Mouse (Mus musculus): ENCODE results near the gene Nphp1. TPM values are rescaled to one million over a fixed set of nuclear protein-coding genes. Genes with fewer than 3 reads are reported as not detected.

Nphp1 gene
- polyA plus RNA-seq, 1 experiment from 2014 or later = 19.0 TPM

GRCm38 (mm10) chr2:127773938-127774577, 14.6 kb downstream of the Nphp1 start:
- no peaks in the 10 kb centered on the region for H3K36me3 ChIP-seq
- H3K27me3 ChIP-seq (replicated peaks) = no peaks in the 10 kb centered on the region
- no peaks in the 10 kb centered on the region for H3K4me1 ChIP-seq (replicated peaks)
- ATAC-seq = no peak
- H3K9ac ChIP-seq = no peak overlapping the region
- WGBS = 62% methylated on average over 15 of the region's 15 CpGs
- H3K4me3 ChIP-seq (replicated peaks) = no peak overlapping the region
- H3K27ac ChIP-seq = no peak overlapping the region
- no peak overlapping the region for H3K4me2 ChIP-seq (replicated peaks)
- H3K9me3 ChIP-seq = no peaks in the 10 kb centered on the region

- Histone ChIP-seq H3K9ac (no peak overlapping the region), H3K4me1 (replicated peaks) (no peaks in the 10 kb centered on the region; the same call in 1 of the 2 replicates), H3K27me3 (replicated peaks) (no peaks in the 10 kb centered on the region), H3K27ac (no peak overlapping the region), H3K36me3 (no peaks in the 10 kb centered on the region), H3K9me3 (no peaks in the 10 kb centered on the region), H3K4me2 (replicated peaks) (no peak overlapping the region), H3K4me3 (replicated peaks) (no peak overlapping the region)
- WGBS = 93% methylated on average over 5 of the region's 5 CpGs
- ATAC-seq = no peak
Measured at GRCm38 (mm10) chr2:127761587-127761986, 27.1 kb downstream of the Nphp1 start.

GRCm38 (mm10) chr2:127760429-127761000, 28.2 kb downstream of the Nphp1 start:
- Histone ChIP-seq H3K9ac (no peak overlapping the region), H3K36me3 (0 out of 2 replicates have a peak, but pooled peaks cover 2% of the 10 kb centered on the region), H3K4me2 (replicated peaks) (no peak overlapping the region), H3K27ac (no peak overlapping the region), H3K4me1 (replicated peaks) (no peaks in the 10 kb centered on the region; the same call in 1 of the 2 replicates), H3K4me3 (replicated peaks) (no peak overlapping the region), H3K27me3 (replicated peaks) (no peaks in the 10 kb centered on the region), H3K9me3 (no peaks in the 10 kb centered on the region)
- WGBS = 64% methylated on average over 10 of the region's 10 CpGs
- no peak for ATAC-seq

- H3K4me1 ChIP-seq (replicated peaks) = no peaks in the 10 kb centered on the region; the same call in 1 of the 2 replicates
- no peaks in the 10 kb centered on the region for H3K9me3 ChIP-seq
- 0 out of 2 replicates have a peak, but pooled peaks cover 2% of the 10 kb centered on the region for H3K36me3 ChIP-seq
- no peaks in the 10 kb centered on the region for H3K27me3 ChIP-seq (replicated peaks)
- no peak for ATAC-seq
- 87% methylated on average over 6 of the region's 6 CpGs for WGBS
- H3K9ac ChIP-seq = no peak overlapping the region
- H3K4me2 ChIP-seq (replicated peaks) = no peak overlapping the region
- no peak overlapping the region for H3K27ac ChIP-seq
- H3K4me3 ChIP-seq (replicated peaks) = no peak overlapping the region
Measured at GRCm38 (mm10) chr2:127760014-127760413, 28.7 kb downstream of the Nphp1 start.

GRCm38 (mm10) chr2:127759157-127759880, 29.4 kb downstream of the Nphp1 start:
- Histone ChIP-seq H3K4me3 (replicated peaks) (no peak overlapping the region), H3K36me3 (0 out of 2 replicates have a peak, but pooled peaks cover 2% of the 10 kb centered on the region), H3K9me3 (no peaks in the 10 kb centered on the region), H3K4me2 (replicated peaks) (no peak overlapping the region), H3K4me1 (replicated peaks) (no peaks in the 10 kb centered on the region; the same call in 1 of the 2 replicates), H3K27me3 (replicated peaks) (no peaks in the 10 kb centered on the region), H3K9ac (no peak overlapping the region), H3K27ac (no peak overlapping the region)
- 79% methylated on average over 5 of the region's 5 CpGs for WGBS
- ATAC-seq = no peak

GRCm38 (mm10) chr2:127757171-127757570, 31.5 kb downstream of the Nphp1 start:
- H3K9me3 ChIP-seq = no peaks in the 10 kb centered on the region
- 0 out of 2 replicates have a peak, but pooled peaks cover 2% of the 10 kb centered on the region for H3K36me3 ChIP-seq
- WGBS = 18% methylated on average over 8 of the region's 8 CpGs
- H3K9ac ChIP-seq = no peak overlapping the region
- no peak overlapping the region for H3K4me3 ChIP-seq (replicated peaks)
- H3K27ac ChIP-seq = no peak overlapping the region
- H3K27me3 ChIP-seq (replicated peaks) = no peaks in the 10 kb centered on the region
- H3K4me1 ChIP-seq (replicated peaks) = no peaks in the 10 kb centered on the region; the same call in 1 of the 2 replicates
- ATAC-seq = no peak
- no peak overlapping the region for H3K4me2 ChIP-seq (replicated peaks)

GRCm38 (mm10) chr2:127754113-127754512, 34.6 kb downstream of the Nphp1 start:
- Histone ChIP-seq H3K36me3 (0 out of 2 replicates have a peak, but pooled peaks cover 2% of the 10 kb centered on the region), H3K27me3 (replicated peaks) (no peaks in the 10 kb centered on the region), H3K4me3 (replicated peaks) (no peak overlapping the region), H3K4me1 (replicated peaks) (no peaks in the 10 kb centered on the region; the same call in 1 of the 2 replicates), H3K9ac (no peak overlapping the region), H3K9me3 (no peaks in the 10 kb centered on the region), H3K27ac (no peak overlapping the region), H3K4me2 (replicated peaks) (no peak overlapping the region)
- WGBS = 87% methylated on average over 4 of the region's 4 CpGs
- ATAC-seq = no peak

- H3K9ac ChIP-seq = no peak overlapping the region
Measured at GRCm38 (mm10) chr2:127751849-127752610, 36.7 kb downstream of the Nphp1 start.

GRCm38 (mm10) chr2:127749376-127749775, 39.3 kb downstream of the Nphp1 start:
- no peaks in the 10 kb centered on the region for H3K27me3 ChIP-seq (replicated peaks)
- H3K9me3 ChIP-seq = no peaks in the 10 kb centered on the region
- H3K36me3 ChIP-seq = no peaks in the 10 kb centered on the region
- ATAC-seq = no peak
- H3K4me2 ChIP-seq (replicated peaks) = no peak overlapping the region
- H3K27ac ChIP-seq = no peak overlapping the region
- WGBS = 69% methylated on average over 1 of the region's 1 CpGs
- no peak overlapping the region for H3K4me3 ChIP-seq (replicated peaks)
- H3K4me1 ChIP-seq (replicated peaks) = no peaks in the 10 kb centered on the region
- no peak overlapping the region for H3K9ac ChIP-seq

More at GRCm38 (mm10) chr2:127751849-127752610, 36.7 kb downstream of the Nphp1 start:
- no peaks in the 10 kb centered on the region for H3K9me3 ChIP-seq
- H3K4me1 ChIP-seq (replicated peaks) = no peaks in the 10 kb centered on the region; the same call in 1 of the 2 replicates
- 69% methylated on average over 11 of the region's 11 CpGs for WGBS
- no peak overlapping the region for H3K27ac ChIP-seq
- ATAC-seq = no peak
- H3K4me2 ChIP-seq (replicated peaks) = no peak overlapping the region
- 0 out of 2 replicates have a peak, but pooled peaks cover 2% of the 10 kb centered on the region for H3K36me3 ChIP-seq
- H3K27me3 ChIP-seq (replicated peaks) = no peaks in the 10 kb centered on the region
- H3K4me3 ChIP-seq (replicated peaks) = no peak overlapping the region

GRCm38 (mm10) chr2:127748316-127748715, 40.4 kb downstream of the Nphp1 start:
- 76% methylated on average over 7 of the region's 7 CpGs for WGBS

GRCm38 (mm10) chr2:127742637-127743036, 46.1 kb downstream of the Nphp1 start:
- H3K4me1 ChIP-seq (replicated peaks) = no peaks in the 10 kb centered on the region
- no peak for ATAC-seq
- no peak overlapping the region for H3K27ac ChIP-seq
- H3K9me3 ChIP-seq = no peaks in the 10 kb centered on the region
- no peak overlapping the region for H3K9ac ChIP-seq
- H3K36me3 ChIP-seq = no peaks in the 10 kb centered on the region
- WGBS = 58% methylated on average over 3 of the region's 3 CpGs
- no peak overlapping the region for H3K4me2 ChIP-seq (replicated peaks)
- no peak overlapping the region for H3K4me3 ChIP-seq (replicated peaks)
- H3K27me3 ChIP-seq (replicated peaks) = no peaks in the 10 kb centered on the region

More at GRCm38 (mm10) chr2:127748316-127748715, 40.4 kb downstream of the Nphp1 start:
- Histone ChIP-seq H3K27ac (no peak overlapping the region), H3K9me3 (no peaks in the 10 kb centered on the region), H3K4me3 (replicated peaks) (no peak overlapping the region), H3K9ac (no peak overlapping the region), H3K27me3 (replicated peaks) (no peaks in the 10 kb centered on the region), H3K4me2 (replicated peaks) (no peak overlapping the region), H3K36me3 (no peaks in the 10 kb centered on the region), H3K4me1 (replicated peaks) (no peaks in the 10 kb centered on the region)
- no peak for ATAC-seq
